Mouse (Mus musculus) heart, postnatal 4 days (tissue): ENCODE results near the gene Pon1. TPM values are rescaled to one million over a fixed set of nuclear protein-coding genes. Genes with fewer than 3 reads are reported as not detected.

ENCODE experiments used
- DNase-seq: peaks from one replicate; pipeline ENCODE4 v3.0.0; 2021
- total RNA-seq, 2 experiments: library from RNA; stranded (reverse); gene quantifications; 2 replicates each; pipeline ENCODE4 v1.2.3; 2021

Pon1 gene
- total RNA-seq, 2 experiments from 2014 or later = not detected

DNA sequence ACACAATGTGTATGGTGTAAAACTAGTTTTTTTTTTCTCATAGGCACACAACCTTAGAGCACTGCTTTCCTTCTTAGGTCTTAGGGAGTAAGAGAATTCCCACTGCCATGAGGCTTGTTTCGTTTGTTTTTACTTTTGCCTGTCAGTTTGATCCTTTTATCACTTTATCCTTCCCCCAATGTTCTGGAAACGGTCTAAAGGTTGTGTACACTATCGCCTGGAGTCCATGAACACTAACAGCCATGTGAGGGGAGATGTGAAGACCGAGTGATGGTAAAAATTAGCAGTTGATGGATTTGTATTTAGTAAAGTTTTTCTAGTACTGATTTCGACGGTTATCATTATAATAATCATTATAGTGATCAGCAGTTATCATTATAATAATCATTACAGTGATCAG, 58.8 kb downstream of the Pon1 start:
- no peak for DNase-seq

DNA sequence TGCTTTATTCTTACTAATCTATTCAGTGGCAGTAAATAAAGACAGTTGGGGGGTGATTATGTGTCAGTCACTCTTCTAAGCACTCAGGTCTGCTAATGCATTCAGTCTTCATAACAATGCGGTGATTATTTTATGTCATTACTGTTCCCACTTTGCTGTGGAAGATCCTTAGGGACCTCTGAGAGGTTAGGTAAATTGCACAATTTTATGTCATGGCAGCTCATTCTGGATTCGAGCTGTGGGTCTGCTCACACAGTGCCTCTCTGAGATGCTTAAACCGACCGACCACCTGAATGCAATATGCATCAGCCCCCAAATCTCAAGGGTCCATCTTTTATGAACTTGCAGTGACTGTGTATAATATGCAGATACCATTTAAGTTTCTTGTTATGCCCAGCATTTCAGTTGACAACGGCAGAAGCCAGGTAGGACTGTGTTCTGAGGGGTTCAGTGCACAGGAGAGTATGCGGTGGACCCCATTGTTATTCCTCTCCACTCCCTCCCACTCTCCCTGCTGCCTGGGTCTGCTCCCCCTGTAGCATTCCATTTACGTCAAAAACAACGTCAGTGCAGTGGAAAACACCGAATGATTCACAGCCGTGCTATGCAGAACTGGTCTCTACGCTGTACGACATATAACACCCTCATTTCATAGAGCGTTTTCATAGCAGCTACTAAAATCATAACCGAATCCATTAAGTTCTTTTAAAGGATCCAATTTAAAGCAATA, 64.2 kb downstream of the Pon1 start:
- no peak for DNase-seq

DNA sequence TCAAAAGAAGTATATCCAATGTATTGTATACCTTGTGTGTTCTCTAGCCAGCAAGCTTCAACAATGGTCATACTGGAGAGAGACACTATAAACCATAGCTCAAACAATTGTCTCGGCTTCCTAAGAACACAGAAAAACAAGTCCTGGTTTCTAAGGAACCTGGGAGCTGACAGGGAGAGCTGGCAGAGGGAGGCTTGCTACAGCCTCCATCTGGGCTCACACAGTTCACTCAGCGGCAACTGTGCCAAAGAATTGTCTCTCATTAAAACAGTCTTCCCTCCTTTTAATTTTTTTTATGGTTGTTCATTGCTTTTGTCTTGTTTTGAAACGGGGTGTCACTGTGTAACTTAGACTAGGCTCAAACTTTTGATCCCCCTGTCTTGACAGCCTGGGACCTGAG, 73.5 kb downstream of the Pon1 start:
- DNase-seq = no peak

GRCm38 (mm10) chr6:5119181-5119910, 74.4 kb downstream of the Pon1 start:
- DNase-seq = no peak

Other genes with a start within 250 kb of the Pon1 start
- gene Pon3, start 62.3 kb upstream of the Pon1 start, total RNA-seq = 10 to 100 TPM; 25.1 to 25.8 TPM
- 10 to 100 TPM; 22.8 to 24.7 TPM for gene Pon2, start 104.5 kb upstream of the Pon1 start, total RNA-seq
- 10 to 100 TPM; 10.6 to 15.5 TPM for gene Asb4, start 189.4 kb upstream of the Pon1 start, total RNA-seq